Mouse (Mus musculus): Measurements from ENCODE around the gene Zscan4f.
"Not testable (repeated sequence)": the region's sequence is repeated elsewhere in the genome, so short reads cannot be mapped to it uniquely, and the experiment has no call there.

Zscan4f gene
- long read RNA-seq, experiment 1: 0 reads
- long read RNA-seq, experiment 2: 0 reads

DNA sequence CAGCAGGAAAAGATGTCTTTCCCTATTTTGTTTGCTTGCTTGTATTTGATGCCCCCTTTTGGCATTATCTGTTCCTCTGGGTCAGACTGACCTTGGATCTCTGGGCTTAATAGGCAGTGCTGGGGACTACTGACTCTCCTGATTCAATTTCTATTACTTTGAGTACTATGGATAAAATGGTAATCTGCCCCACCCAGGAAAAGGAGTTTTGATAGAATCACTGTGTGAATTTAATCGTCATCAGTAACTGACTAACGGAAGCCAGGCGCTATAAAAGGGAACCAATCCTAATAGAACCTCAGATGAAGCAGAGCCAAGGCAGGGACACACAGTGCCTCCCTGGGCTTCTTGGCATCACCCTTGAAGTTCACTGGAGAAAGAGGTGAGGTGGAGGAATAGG lies at the start of gene Zscan4f:
Gene Zscan4f, plus strand, starts transcription at position 301 of the 400 bp plus-strand sequence.
- intact Hi-C loops (cut with DNase I): not testable (repeated sequence)

DNA sequence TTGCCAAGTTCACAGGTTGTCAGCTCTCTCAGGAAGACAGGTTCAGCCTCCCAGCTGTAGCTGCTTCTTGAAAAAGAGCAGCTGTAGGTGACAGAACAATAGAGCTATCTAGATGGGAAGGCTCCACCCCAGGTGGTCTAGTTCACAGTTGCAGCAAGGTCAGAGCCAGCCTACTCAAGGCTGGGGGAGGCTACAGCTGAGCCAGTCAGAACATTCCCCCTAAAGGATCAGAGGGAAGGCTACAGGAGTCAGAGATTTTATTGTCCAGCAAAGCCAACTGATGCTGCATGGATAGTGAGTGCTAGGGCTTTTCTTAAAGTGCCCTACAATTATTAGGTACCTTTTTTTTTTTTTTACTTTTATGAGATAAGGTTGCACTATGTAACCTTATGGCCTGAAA lies 13.1 kb upstream of the Zscan4f start:
- intact Hi-C loops (cut with DNase I): not testable (repeated sequence)

Small RNAs within 50 kb of the gene (microRNA-seq; reads per million reads assigned to microRNA genes)
- gene Gm23087: 0 reads per million in 2 experiments

Measured in adrenal gland (tissue).